Mouse (Mus musculus): ENCODE measurements around the gene Tbc1d13. TPM values are rescaled to one million over a fixed set of nuclear protein-coding genes. Genes with fewer than 3 reads are reported as not detected.
"Not testable (repeated sequence)": the region's sequence is repeated elsewhere in the genome, so short reads cannot be mapped to it uniquely, and the experiment has no call there.

The Tbc1d13 gene
- total RNA-seq, 2 experiments from 2014 or later = 11.7 to 12.0 TPM

GRCm38 (mm10) chr2:30128789-30129188 lies 4.8 kb upstream of the Tbc1d13 start:
- peak; percentile 42 for DNase-seq (ENCODE audit: low spot score)

GRCm38 (mm10) chr2:30130156-30130555 lies 3.4 kb upstream of the Tbc1d13 start:
- no peak for DNase-seq (ENCODE audit: low spot score)

- not testable (repeated sequence) for DNase-seq (ENCODE audit: low spot score)
Observed at GRCm38 (mm10) chr2:30131240-30131639, 2.3 kb upstream of the Tbc1d13 start.

- peak; percentile 48 for DNase-seq (ENCODE audit: low spot score)
Observed at GRCm38 (mm10) chr2:30132801-30133612, 539 bp upstream of the Tbc1d13 start.

- no peak for DNase-seq (ENCODE audit: low spot score)
Observed at GRCm38 (mm10) chr2:30134378-30134711, 799 bp downstream of the Tbc1d13 start.

GRCm38 (mm10) chr2:30134928-30135620 lies 1.5 kb downstream of the Tbc1d13 start:
- no peak for DNase-seq (ENCODE audit: low spot score)

GRCm38 (mm10) chr2:30136458-30136857 lies 2.9 kb downstream of the Tbc1d13 start:
- DNase-seq (ENCODE audit: low spot score) = no peak

- not testable (repeated sequence) for DNase-seq (ENCODE audit: low spot score)
Observed at GRCm38 (mm10) chr2:30140021-30140420, 6.5 kb downstream of the Tbc1d13 start.

- DNase-seq (ENCODE audit: low spot score) = no peak
Observed at GRCm38 (mm10) chr2:30144436-30144835, 10.9 kb downstream of the Tbc1d13 start.

GRCm38 (mm10) chr2:30147466-30147865 lies 13.9 kb downstream of the Tbc1d13 start:
- DNase-seq (ENCODE audit: low spot score) = peak; percentile 37

- DNase-seq (ENCODE audit: low spot score) = no peak
Observed at GRCm38 (mm10) chr2:30151840-30152239, 18.3 kb downstream of the Tbc1d13 start.

- no peak for DNase-seq (ENCODE audit: low spot score)
Observed at GRCm38 (mm10) chr2:30152616-30153015, 19.1 kb downstream of the Tbc1d13 start.

- DNase-seq (ENCODE audit: low spot score) = not testable (repeated sequence)
Observed at GRCm38 (mm10) chr2:30159871-30160270, 26.3 kb downstream of the Tbc1d13 start.

- peak; percentile 29 for DNase-seq (ENCODE audit: low spot score)
Observed at GRCm38 (mm10) chr2:30161809-30162208, 28.3 kb downstream of the Tbc1d13 start.

GRCm38 (mm10) chr2:30164340-30164932 lies 30.9 kb downstream of the Tbc1d13 start:
- DNase-seq (ENCODE audit: low spot score) = no peak

GRCm38 (mm10) chr2:30166677-30167076 lies 33.1 kb downstream of the Tbc1d13 start:
- no peak for DNase-seq (ENCODE audit: low spot score)

- peak; percentile 91 for DNase-seq (ENCODE audit: low spot score)
Observed at GRCm38 (mm10) chr2:30171371-30171996, 37.9 kb downstream of the Tbc1d13 start, which contains the start of gene Endog. Gene Endog (plus strand): TSS chr2:30171493.

- DNase-seq (ENCODE audit: low spot score) = no peak
Observed at GRCm38 (mm10) chr2:30171997-30172382, 38.4 kb downstream of the Tbc1d13 start.

- peak; percentile 19 for DNase-seq (ENCODE audit: low spot score)
Observed at GRCm38 (mm10) chr2:30173541-30174240, 40.1 kb downstream of the Tbc1d13 start.

- no peak for DNase-seq (ENCODE audit: low spot score)
Observed at GRCm38 (mm10) chr2:30175897-30176296, 42.4 kb downstream of the Tbc1d13 start.

- DNase-seq (ENCODE audit: low spot score) = no peak
Observed at GRCm38 (mm10) chr2:30176561-30176960, 43.0 kb downstream of the Tbc1d13 start.

Data from gastrocnemius, adult 18-20 months (tissue).